Mouse (Mus musculus) gastrocnemius, adult 8-10 months (tissue): ENCODE results near the gene Rpp40. TPM values are rescaled to one million over a fixed set of nuclear protein-coding genes. Genes with fewer than 3 reads are reported as not detected.

ENCODE experiments used
- DNase-seq, 2 experiments: peaks; one replicate each; pipeline ENCODE4 v3.0.0; 2022; ENCODE audit warnings: low spot score in 2 of 2
- total RNA-seq, 4 experiments: library from RNA; stranded (reverse); gene quantifications; 2 replicates each; pipeline ENCODE4 v1.2.4; 2022

The Rpp40 gene
- 10 to 100 TPM; 14.2 to 21.4 (median 15.2) TPM for total RNA-seq

- peak; percentile 80 to 89 for DNase-seq
Observed at GRCm38 (mm10) chr13:35905879-35906481, at the start of gene Rpp40. Rpp40 (minus strand) TSS chr13:35906359.

- no peak for DNase-seq
Observed at GRCm38 (mm10) chr13:35949814-35950455, 43.8 kb upstream of the Rpp40 start.

- peak; percentile 16 to 23 for DNase-seq
Observed at GRCm38 (mm10) chr13:35947354-35948000, 41.3 kb upstream of the Rpp40 start.

GRCm38 (mm10) chr13:35946659-35947353, 40.6 kb upstream of the Rpp40 start:
- no peak for DNase-seq

- DNase-seq, result no peak
Observed at GRCm38 (mm10) chr13:35940934-35941333, 34.8 kb upstream of the Rpp40 start.

GRCm38 (mm10) chr13:35939871-35940665, 33.9 kb upstream of the Rpp40 start:
- DNase-seq, result no peak

- no peak for DNase-seq
Observed at GRCm38 (mm10) chr13:35937991-35938390, 31.8 kb upstream of the Rpp40 start.

GRCm38 (mm10) chr13:35911476-35911875, 5.3 kb upstream of the Rpp40 start:
- DNase-seq, result no peak

GRCm38 (mm10) chr13:35905378-35905777, 781 bp downstream of the Rpp40 start:
- DNase-seq, result no peak

GRCm38 (mm10) chr13:35892866-35893265, 13.3 kb downstream of the Rpp40 start:
- DNase-seq, result no peak

- peak; percentile 68 to 71 for DNase-seq
Observed at GRCm38 (mm10) chr13:35886121-35886725, 19.9 kb downstream of the Rpp40 start.

- no peak for DNase-seq
Observed at GRCm38 (mm10) chr13:35880555-35881046, 25.6 kb downstream of the Rpp40 start.

GRCm38 (mm10) chr13:35879519-35879918, 26.6 kb downstream of the Rpp40 start:
- no peak for DNase-seq

GRCm38 (mm10) chr13:35879068-35879467, 27.1 kb downstream of the Rpp40 start:
- no peak for DNase-seq

- no peak for DNase-seq
Observed at GRCm38 (mm10) chr13:35878282-35878681, 27.9 kb downstream of the Rpp40 start.

GRCm38 (mm10) chr13:35875396-35875795, 30.8 kb downstream of the Rpp40 start:
- DNase-seq, result no peak

GRCm38 (mm10) chr13:35871107-35871506, 35.1 kb downstream of the Rpp40 start:
- DNase-seq, result no peak

GRCm38 (mm10) chr13:35870659-35871058, 35.5 kb downstream of the Rpp40 start:
- DNase-seq, result no peak

- DNase-seq, result no peak
Observed at GRCm38 (mm10) chr13:35860916-35861315, 45.2 kb downstream of the Rpp40 start.

- no peak for DNase-seq
Observed at GRCm38 (mm10) chr13:35857486-35857885, 48.7 kb downstream of the Rpp40 start.
